15 mouse cellular contexts compared by ENCODE assay signal in genomic region chr2:68118076-68118475, GRCm38 (mm10).
DNase-seq lines count a peak whose midpoint lies in the region; ATAC-seq and TF ChIP-seq lines count a peak whose summit lies in the region.
"Had no signal": no experiment of that assay in that cellular context is flagged by ENCODE, and none has a peak within 500 bp of the region (broad histone marks: within the 10 kb centered on the region; RNA-seq: fewer than 3 reads in every experiment).

No protein-coding gene starts in this region.

- H3K4me3 ChIP-seq in kidney, adult 2 months (ENCODE audit: insufficient read depth, low read depth, low read length) = no peak overlapping the region
- H3K4me3 ChIP-seq in midbrain, postnatal 0 days (ENCODE audit: low read depth, low read length) = no peak overlapping the region
- no peak overlapping the region for H3K4me3 ChIP-seq in midbrain, embryonic 13.5 days (replicated peaks)
- H3K4me3 ChIP-seq: embryonic facial prominence, embryonic 12.5 days; limb, embryonic 12.5 days had no signal

- no peak overlapping the region for H3K4me2 ChIP-seq in midbrain, postnatal 0 days (ENCODE audit: low read depth, low read length, poor library complexity, severe bottlenecking)
- no peak overlapping the region for H3K4me2 ChIP-seq in midbrain, embryonic 13.5 days (replicated peaks)
- H3K4me2 ChIP-seq: embryonic facial prominence, embryonic 12.5 days; limb, embryonic 12.5 days had no signal

- ATAC-seq in midbrain, postnatal 0 days (ENCODE audit: low FRiP score) = no peak
- no peak for ATAC-seq in midbrain, embryonic 13.5 days
- ATAC-seq: activated CD4-positive, CD25-positive, alpha-beta regulatory T cell, adult 4 months; hindbrain, postnatal 0 days had no signal

- no peak overlapping the region for H3K9ac ChIP-seq in midbrain, postnatal 0 days (replicated peaks; ENCODE audit: low read length, poor library complexity, severe bottlenecking)
- no peak overlapping the region for H3K9ac ChIP-seq in midbrain, embryonic 13.5 days (replicated peaks)
- H3K9ac ChIP-seq: embryonic facial prominence, embryonic 12.5 days; limb, embryonic 12.5 days had no signal

- H3K9me3 ChIP-seq in midbrain, postnatal 0 days (ENCODE audit: low read length) = no peaks in the 10 kb centered on the region
- H3K9me3 ChIP-seq in midbrain, embryonic 13.5 days = no peaks in the 10 kb centered on the region
- H3K9me3 ChIP-seq: embryonic facial prominence, embryonic 12.5 days; limb, embryonic 12.5 days had no signal

- no peak overlapping the region for H3K27ac ChIP-seq in kidney, adult 2 months (ENCODE audit: insufficient read depth, low read depth, low read length)
- no peak overlapping the region for H3K27ac ChIP-seq in midbrain, postnatal 0 days (ENCODE audit: low read depth, low read length)
- no peak overlapping the region for H3K27ac ChIP-seq in midbrain, embryonic 13.5 days
- H3K27ac ChIP-seq: embryonic facial prominence, embryonic 12.5 days; hindbrain, postnatal 0 days; limb, embryonic 12.5 days had no signal

- no peaks in the 10 kb centered on the region for H3K36me3 ChIP-seq in kidney, adult 2 months (ENCODE audit: control insufficient read depth, insufficient read depth, low read length)
- 0 out of 2 replicates have a peak, but pooled peaks cover 7% of the 10 kb centered on the region for H3K36me3 ChIP-seq in midbrain, postnatal 0 days (ENCODE audit: insufficient read depth, low read length)
- peaks cover 15% of the 10 kb centered on the region; the same call in 1 of the 2 replicates for H3K36me3 ChIP-seq in midbrain, embryonic 13.5 days
- H3K36me3 ChIP-seq: embryonic facial prominence, embryonic 12.5 days; limb, embryonic 12.5 days had no signal

- 0 out of 2 replicates have a peak, but pooled peaks have one; percentile 8 for TF ChIP-seq CTCF in kidney, adult 2 months (conservative IDR thresholded peaks at IDR 0.05; ENCODE audit: insufficient read depth, insufficient read length, low read depth, low read length)
- TF ChIP-seq CTCF in midbrain, postnatal 0 days (IDR thresholded peaks at IDR 0.05) = 0 out of 2 replicates have a peak, but pooled peaks have one; percentile 7

- no peaks in the 10 kb centered on the region for H3K4me1 ChIP-seq in kidney, adult 2 months (ENCODE audit: control insufficient read depth, insufficient read depth, low read length)
- H3K4me1 ChIP-seq in midbrain, postnatal 0 days (ENCODE audit: insufficient read depth, low read length) = no peaks in the 10 kb centered on the region
- no peaks in the 10 kb centered on the region for H3K4me1 ChIP-seq in midbrain, embryonic 13.5 days (replicated peaks)
- H3K4me1 ChIP-seq: embryonic facial prominence, embryonic 12.5 days; limb, embryonic 12.5 days had no signal

- no peak for TF ChIP-seq POLR2A in kidney, adult 2 months (IDR thresholded peaks at IDR 0.05; ENCODE audit: low read depth, low read length)

- no peaks in the 10 kb centered on the region for H3K27me3 ChIP-seq in kidney, adult 2 months (replicated peaks; ENCODE audit: control insufficient read depth, insufficient read depth, low read length)
- no peaks in the 10 kb centered on the region for H3K27me3 ChIP-seq in midbrain, postnatal 0 days (ENCODE audit: insufficient read depth, low read length)
- no peaks in the 10 kb centered on the region for H3K27me3 ChIP-seq in midbrain, embryonic 13.5 days
- H3K27me3 ChIP-seq: embryonic facial prominence, embryonic 12.5 days; limb, embryonic 12.5 days had no signal

- DNase-seq in kidney, adult 2 months = no peak
- no peak for DNase-seq in kidney, adult 8-10 months
- DNase-seq in midbrain, postnatal 0 days (ENCODE audit: low spot score) = no peak
- peak; percentile 21 for DNase-seq in adrenal gland, postnatal 14 days
- DNase-seq in cerebellum, adult 18-20 months = no peak
- no peak for DNase-seq in right cerebral cortex, postnatal 10 days (ENCODE audit: low spot score in 2 of 2)
- DNase-seq: cerebellum, postnatal 36 days; heart, adult 18-20 months; kidney, postnatal 36 days; midbrain, embryonic 14.5 days had no signal

- 76% methylated on average over 8 of the region's 8 CpGs for WGBS in kidney, adult 2 months
- 78% methylated on average over 8 of the region's 8 CpGs for WGBS in midbrain, postnatal 0 days
- 78% methylated on average over 8 of the region's 8 CpGs for WGBS in midbrain, embryonic 13.5 days
